Mouse (Mus musculus) kidney, adult 2 months (tissue): ENCODE measurements around the gene Gabpb2.

ENCODE experiments used
- CTCF ChIP-seq: fragments of 200-500 bp; conservative IDR thresholded peaks from 2 replicates; pipeline ENCODE4 v1.5.1; 2011; ENCODE audit warnings: low read depth, mild to moderate bottlenecking, control low read depth, low read length, moderate library complexity, mixed read lengths; ENCODE audit not compliant: insufficient read depth, insufficient read length
- POLR2A ChIP-seq: fragments of 200-500 bp; IDR thresholded peaks from one replicate; pipeline ENCODE4 v1.6.1; 2011; ENCODE audit warnings: low read depth, low read length, control low read depth

DNA sequence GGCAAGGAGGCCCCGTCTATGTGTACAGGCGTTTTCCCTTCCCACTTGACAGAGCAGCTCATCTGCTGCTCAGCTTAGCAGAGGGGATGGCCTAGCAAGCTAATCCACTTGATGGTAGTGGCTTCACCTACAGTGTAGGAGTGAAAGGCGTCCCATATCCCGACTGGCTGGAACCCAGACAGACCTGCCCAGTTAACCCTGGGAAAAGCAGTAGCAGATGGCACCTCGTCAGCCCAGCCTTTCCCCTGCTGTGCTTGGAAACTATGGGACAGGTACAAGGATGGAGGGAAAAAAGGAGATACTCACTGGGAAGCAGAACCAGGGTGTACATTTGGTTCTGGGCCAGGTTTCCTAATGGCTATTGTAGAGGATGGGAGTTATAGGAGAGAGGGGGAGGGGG is 32.6 kb upstream of the Gabpb2 start:
- TF ChIP-seq CTCF = no peak
- no peak for TF ChIP-seq POLR2A
